Mouse (Mus musculus) brain, embryonic 14.5 days (tissue): ENCODE measurements around the gene Fbxl17.

Experiments
- CTCF ChIP-seq: fragments of 200-500 bp; IDR thresholded peaks from 2 replicates; pipeline ENCODE4 v1.5.1; 2012; ENCODE audit warnings: inconsistent platforms, mild to moderate bottlenecking, moderate library complexity, borderline replicate concordance; ENCODE audit not compliant: insufficient read depth, insufficient read length; ENCODE audit errors: extremely low read depth
- POLR2A ChIP-seq: fragments of 200-500 bp; IDR thresholded peaks from 2 replicates; pipeline ENCODE4 v1.6.1; 2012; ENCODE audit warnings: mild to moderate bottlenecking, inconsistent platforms, borderline replicate concordance; ENCODE audit not compliant: poor library complexity, insufficient read depth, insufficient read length, severe bottlenecking; ENCODE audit errors: extremely low read depth

GRCm38 (mm10) chr17:63176411-63176810 lies 323.4 kb downstream of the Fbxl17 start:
- TF ChIP-seq CTCF, result no peak
- no peak for TF ChIP-seq POLR2A
